Mouse (Mus musculus): ENCODE data around the gene Nt5c. TPM values are rescaled to one million over a fixed set of nuclear protein-coding genes. Genes with fewer than 3 reads are reported as not detected.
"Not testable (repeated sequence)": the region's sequence is repeated elsewhere in the genome, so short reads cannot be mapped to it uniquely, and the experiment has no call there.

Nt5c gene
- polyA plus RNA-seq, 1 experiment from 2014 or later, result 91.0 TPM

DNA sequence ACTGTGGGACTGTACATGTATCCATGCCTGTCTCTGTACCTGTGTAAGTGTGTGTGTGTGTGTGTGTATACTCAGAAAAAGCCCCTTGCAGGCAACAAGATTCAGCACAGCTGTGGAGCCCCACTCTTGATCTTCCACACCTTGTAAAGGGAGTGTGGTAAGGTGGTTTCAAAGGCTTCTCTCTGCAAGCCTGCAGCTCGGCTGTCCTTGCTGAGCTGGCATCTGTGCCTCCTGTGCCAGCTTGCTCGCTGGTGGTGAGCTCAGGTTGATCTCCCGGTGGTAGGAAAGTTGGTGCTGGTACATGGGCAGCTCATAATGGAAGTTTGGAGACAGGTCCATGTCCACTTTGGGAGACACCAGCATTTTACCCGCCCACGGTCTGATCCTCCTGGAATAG, 29.8 kb downstream of the Nt5c start:
- Histone ChIP-seq H3K4me1 (replicated peaks; ENCODE audit: control insufficient read depth, insufficient read depth, low read length) (no peaks in the 10 kb centered on the region), H3K9ac (replicated peaks; ENCODE audit: low read depth, low read length) (no peak overlapping the region), H3K4me3 (replicated peaks; ENCODE audit: low read length) (no peak overlapping the region), H3K27ac (ENCODE audit: low read length) (no peak overlapping the region), H3K9me3 (ENCODE audit: control insufficient read depth, low read length) (no peaks in the 10 kb centered on the region), H3K36me3 (ENCODE audit: control insufficient read depth, insufficient read depth) (no peaks in the 10 kb centered on the region), H3K4me2 (ENCODE audit: low read length) (no peak overlapping the region), H3K27me3 (replicated peaks; ENCODE audit: control insufficient read depth, insufficient read depth, low read length) (no peaks in the 10 kb centered on the region)
- WGBS, result 67% methylated on average over 5 of the region's 5 CpGs
- ATAC-seq, result no peak

DNA sequence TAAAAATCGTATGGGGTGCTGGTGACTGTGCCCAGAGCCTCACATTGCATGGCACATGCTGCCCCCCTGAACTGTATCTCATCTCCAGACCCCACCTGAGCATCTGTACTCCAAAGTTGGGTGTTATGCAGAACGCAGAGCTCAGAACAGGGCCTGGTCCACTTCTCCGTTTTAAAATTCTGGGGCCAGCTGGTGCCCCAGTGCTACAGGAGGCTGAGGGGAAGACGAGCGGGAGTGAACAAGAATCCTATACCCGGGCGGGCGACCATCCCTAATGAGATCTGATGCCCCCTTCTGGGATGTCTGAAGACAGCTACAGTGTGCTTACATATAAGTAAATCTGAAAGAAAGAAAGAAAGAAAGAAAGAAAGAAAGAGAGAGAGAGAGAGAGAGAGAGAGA, 30.7 kb downstream of the Nt5c start:
- no peak for ATAC-seq
- Histone ChIP-seq H3K4me2 (ENCODE audit: low read length) (no peak overlapping the region), H3K27me3 (replicated peaks; ENCODE audit: control insufficient read depth, insufficient read depth, low read length) (no peaks in the 10 kb centered on the region), H3K9me3 (ENCODE audit: control insufficient read depth, low read length) (no peaks in the 10 kb centered on the region), H3K27ac (ENCODE audit: low read length) (no peak overlapping the region), H3K4me1 (replicated peaks; ENCODE audit: control insufficient read depth, insufficient read depth, low read length) (no peaks in the 10 kb centered on the region), H3K36me3 (ENCODE audit: control insufficient read depth, insufficient read depth) (no peaks in the 10 kb centered on the region), H3K4me3 (replicated peaks; ENCODE audit: low read length) (no peak overlapping the region), H3K9ac (replicated peaks; ENCODE audit: low read depth, low read length) (no peak overlapping the region)
- 19% methylated on average over 8 of the region's 8 CpGs for WGBS

DNA sequence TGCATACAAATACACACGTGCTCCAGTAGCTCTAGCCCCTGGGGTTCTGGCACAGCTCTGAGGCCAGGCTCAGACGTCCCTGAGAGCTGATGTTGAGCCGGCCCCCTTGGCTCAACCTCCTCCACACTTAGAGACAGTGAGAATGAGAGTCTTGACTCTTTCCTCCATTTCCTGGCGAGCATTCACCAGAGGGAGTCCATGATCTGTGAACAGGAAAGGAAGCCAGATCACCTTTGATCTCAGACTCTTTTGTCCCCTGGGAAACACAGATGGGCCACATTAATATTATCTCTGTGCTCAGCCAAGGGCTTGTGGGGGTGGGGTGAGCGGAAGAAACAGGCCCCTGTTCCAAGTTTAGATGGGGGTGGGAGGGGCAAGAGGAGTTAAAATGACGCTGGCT, 34.3 kb downstream of the Nt5c start:
- H3K36me3 ChIP-seq (ENCODE audit: control insufficient read depth, insufficient read depth), result no peaks in the 10 kb centered on the region
- H3K4me3 ChIP-seq (replicated peaks; ENCODE audit: low read length), result no peak overlapping the region
- no peak overlapping the region for H3K4me2 ChIP-seq (ENCODE audit: low read length)
- no peaks in the 10 kb centered on the region for H3K27me3 ChIP-seq (replicated peaks; ENCODE audit: control insufficient read depth, insufficient read depth, low read length)
- no peak overlapping the region for H3K27ac ChIP-seq (ENCODE audit: low read length)
- H3K9ac ChIP-seq (replicated peaks; ENCODE audit: low read depth, low read length), result no peak overlapping the region
- H3K9me3 ChIP-seq (ENCODE audit: control insufficient read depth, low read length), result 0 out of 2 replicates have a peak, but pooled peaks cover 2% of the 10 kb centered on the region
- H3K4me1 ChIP-seq (replicated peaks; ENCODE audit: control insufficient read depth, insufficient read depth, low read length), result no peaks in the 10 kb centered on the region
- no peak for ATAC-seq
- WGBS, result 47% methylated on average over 6 of the region's 6 CpGs

DNA sequence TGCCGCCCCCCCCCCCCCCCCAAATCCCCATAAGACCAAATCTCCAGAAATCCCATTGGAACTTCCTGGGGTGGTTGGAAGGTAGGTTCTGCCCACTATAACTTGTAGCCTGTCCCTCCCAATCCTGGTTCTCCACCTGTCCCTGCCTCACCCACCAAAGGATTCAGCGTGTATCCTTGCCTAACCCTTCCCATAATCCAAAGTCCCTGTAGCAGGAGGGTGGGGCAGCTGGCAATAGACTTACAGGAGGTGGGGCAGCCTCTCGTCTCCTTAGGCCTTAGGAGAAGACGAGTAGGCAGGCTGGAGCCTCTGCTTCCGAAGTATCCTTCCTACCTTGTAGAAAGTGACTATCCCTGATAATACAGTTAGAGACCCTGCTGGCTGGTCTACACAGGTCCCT, 35.5 kb downstream of the Nt5c start:
- Histone ChIP-seq H3K27ac (ENCODE audit: low read length) (no peak overlapping the region), H3K4me3 (replicated peaks; ENCODE audit: low read length) (no peak overlapping the region), H3K9me3 (ENCODE audit: control insufficient read depth, low read length) (0 out of 2 replicates have a peak, but pooled peaks cover 2% of the 10 kb centered on the region), H3K4me2 (ENCODE audit: low read length) (no peak overlapping the region), H3K4me1 (replicated peaks; ENCODE audit: control insufficient read depth, insufficient read depth, low read length) (no peaks in the 10 kb centered on the region), H3K27me3 (replicated peaks; ENCODE audit: control insufficient read depth, insufficient read depth, low read length) (no peaks in the 10 kb centered on the region), H3K9ac (replicated peaks; ENCODE audit: low read depth, low read length) (no peak overlapping the region), H3K36me3 (ENCODE audit: control insufficient read depth, insufficient read depth) (no peaks in the 10 kb centered on the region)
- no peak for ATAC-seq
- 93% methylated on average over 5 of the region's 5 CpGs for WGBS

DNA sequence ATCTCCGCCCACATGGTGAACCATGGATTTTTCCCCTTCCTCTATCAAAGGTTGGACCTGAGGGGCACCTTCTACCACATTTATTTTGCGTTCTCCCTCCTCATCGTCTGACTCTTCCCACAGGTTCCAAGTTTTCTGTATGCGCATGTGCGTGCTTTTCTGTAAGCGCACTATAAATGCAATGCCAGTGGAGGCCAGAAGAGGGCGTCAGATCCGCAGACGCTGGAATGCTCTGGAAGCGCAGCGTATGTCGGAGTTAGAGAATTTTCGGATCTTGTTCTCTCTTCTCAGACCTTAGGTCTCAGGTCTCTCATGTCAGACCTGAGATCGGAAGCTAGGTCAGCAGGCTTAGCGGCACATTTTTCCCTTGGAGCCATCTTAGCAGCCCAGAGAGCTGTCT, 36.0 kb downstream of the Nt5c start:
- WGBS, result 85% methylated on average over 15 of the region's 15 CpGs
- Histone ChIP-seq H3K27me3 (replicated peaks; ENCODE audit: control insufficient read depth, insufficient read depth, low read length) (no peaks in the 10 kb centered on the region), H3K36me3 (ENCODE audit: control insufficient read depth, insufficient read depth) (no peaks in the 10 kb centered on the region), H3K9ac (replicated peaks; ENCODE audit: low read depth, low read length) (no peak overlapping the region), H3K4me2 (ENCODE audit: low read length) (no peak overlapping the region), H3K27ac (ENCODE audit: low read length) (no peak overlapping the region), H3K4me1 (replicated peaks; ENCODE audit: control insufficient read depth, insufficient read depth, low read length) (no peaks in the 10 kb centered on the region), H3K9me3 (ENCODE audit: control insufficient read depth, low read length) (0 out of 2 replicates have a peak, but pooled peaks cover 2% of the 10 kb centered on the region), H3K4me3 (replicated peaks; ENCODE audit: low read length) (no peak overlapping the region)
- no peak for ATAC-seq

DNA sequence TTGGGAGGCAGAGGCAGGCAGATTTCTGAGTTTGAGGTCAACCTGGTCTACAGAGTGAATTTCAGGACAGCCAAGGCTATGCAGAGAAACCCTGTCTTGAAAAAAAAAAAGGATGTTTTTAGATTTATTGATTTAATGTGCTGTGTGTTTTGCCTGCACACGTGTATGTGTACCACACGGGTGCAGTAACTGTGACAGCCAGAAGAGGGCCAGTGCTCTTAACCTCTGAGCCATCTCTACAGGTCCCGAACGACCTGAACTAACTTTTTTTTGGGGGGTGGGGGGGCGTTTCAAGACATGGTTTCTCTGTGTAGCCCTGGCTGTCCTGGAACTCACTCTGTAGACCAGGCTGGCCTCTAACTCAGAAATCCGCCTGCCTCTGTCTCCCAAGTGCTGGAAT, 36.8 kb downstream of the Nt5c start:
- H3K27me3 ChIP-seq (replicated peaks; ENCODE audit: control insufficient read depth, insufficient read depth, low read length); H3K9me3 ChIP-seq (ENCODE audit: control insufficient read depth, low read length); H3K4me2 ChIP-seq (ENCODE audit: low read length); H3K9ac ChIP-seq (replicated peaks; ENCODE audit: low read depth, low read length); H3K4me3 ChIP-seq (replicated peaks; ENCODE audit: low read length); ATAC-seq; H3K4me1 ChIP-seq (replicated peaks; ENCODE audit: control insufficient read depth, insufficient read depth, low read length); H3K27ac ChIP-seq (ENCODE audit: low read length); H3K36me3 ChIP-seq (ENCODE audit: control insufficient read depth, insufficient read depth): not testable (repeated sequence)
- 88% methylated on average over 6 of the region's 6 CpGs for WGBS

DNA sequence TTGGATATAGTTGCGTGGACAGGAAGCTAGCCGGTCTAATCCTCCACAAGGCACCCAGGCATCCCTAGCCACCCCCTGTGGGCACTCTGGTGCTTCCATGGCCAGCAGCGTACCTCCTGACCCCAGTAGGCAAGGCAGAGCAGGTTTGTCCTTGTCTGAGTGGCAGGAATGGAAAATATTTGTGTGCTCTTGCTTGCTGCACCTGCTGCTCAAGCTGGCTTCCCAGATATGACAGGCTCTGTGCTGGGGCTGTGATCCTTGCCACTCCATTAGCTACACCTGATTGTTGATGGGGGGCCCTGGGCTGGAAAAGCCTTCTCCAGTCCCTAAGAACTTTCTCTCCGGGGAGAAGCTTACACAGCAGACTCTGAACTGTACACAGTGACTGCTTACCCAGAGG, 38.4 kb downstream of the Nt5c start:
- Histone ChIP-seq H3K9ac (replicated peaks; ENCODE audit: low read depth, low read length) (no peak overlapping the region), H3K9me3 (ENCODE audit: control insufficient read depth, low read length) (0 out of 2 replicates have a peak, but pooled peaks cover 2% of the 10 kb centered on the region), H3K4me2 (ENCODE audit: low read length) (no peak overlapping the region), H3K4me1 (replicated peaks; ENCODE audit: control insufficient read depth, insufficient read depth, low read length) (no peaks in the 10 kb centered on the region), H3K27me3 (replicated peaks; ENCODE audit: control insufficient read depth, insufficient read depth, low read length) (no peaks in the 10 kb centered on the region), H3K27ac (ENCODE audit: low read length) (no peak overlapping the region), H3K36me3 (ENCODE audit: control insufficient read depth, insufficient read depth) (no peaks in the 10 kb centered on the region), H3K4me3 (replicated peaks; ENCODE audit: low read length) (no peak overlapping the region)
- ATAC-seq, result no peak
- WGBS, result 71% methylated on average over 4 of the region's 4 CpGs

DNA sequence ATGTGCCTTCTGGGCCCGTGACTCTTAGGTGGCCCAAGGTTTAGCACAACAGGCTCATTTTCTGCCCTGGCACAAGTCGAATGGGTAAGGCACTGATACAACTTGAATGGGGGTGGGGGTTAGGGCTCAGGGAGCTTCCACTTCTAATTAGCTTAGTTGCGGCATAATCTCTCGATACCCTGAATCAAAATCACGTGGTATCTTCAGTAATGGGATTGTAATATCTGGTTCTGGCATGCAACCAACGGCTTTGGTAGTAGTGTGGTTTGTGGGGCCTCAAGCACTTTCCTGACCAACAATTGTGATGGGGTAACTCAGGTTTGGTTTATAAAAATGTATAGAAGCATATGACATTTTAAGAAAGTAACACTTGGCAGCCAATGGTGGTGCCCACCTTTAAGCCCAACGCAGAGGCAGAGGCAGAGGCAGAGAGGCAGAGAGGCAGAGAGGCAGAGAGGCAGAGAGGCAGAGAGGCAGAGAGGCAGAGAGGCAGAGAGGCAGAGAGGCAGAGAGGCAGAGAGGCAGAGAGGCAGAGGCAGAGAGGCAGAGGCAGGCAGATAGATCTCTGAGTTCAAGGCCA, 39.3 kb downstream of the Nt5c start:
- Histone ChIP-seq H3K9me3 (ENCODE audit: control insufficient read depth, low read length) (0 out of 2 replicates have a peak, but pooled peaks cover 2% of the 10 kb centered on the region), H3K27ac (ENCODE audit: low read length) (no peak overlapping the region), H3K27me3 (replicated peaks; ENCODE audit: control insufficient read depth, insufficient read depth, low read length) (no peaks in the 10 kb centered on the region), H3K4me1 (replicated peaks; ENCODE audit: control insufficient read depth, insufficient read depth, low read length) (no peaks in the 10 kb centered on the region), H3K36me3 (ENCODE audit: control insufficient read depth, insufficient read depth) (no peaks in the 10 kb centered on the region), H3K4me3 (replicated peaks; ENCODE audit: low read length) (no peak overlapping the region), H3K4me2 (ENCODE audit: low read length) (no peak overlapping the region), H3K9ac (replicated peaks; ENCODE audit: low read depth, low read length) (no peak overlapping the region)
- no peak for ATAC-seq
- 64% methylated on average over 7 of the region's 7 CpGs for WGBS

DNA sequence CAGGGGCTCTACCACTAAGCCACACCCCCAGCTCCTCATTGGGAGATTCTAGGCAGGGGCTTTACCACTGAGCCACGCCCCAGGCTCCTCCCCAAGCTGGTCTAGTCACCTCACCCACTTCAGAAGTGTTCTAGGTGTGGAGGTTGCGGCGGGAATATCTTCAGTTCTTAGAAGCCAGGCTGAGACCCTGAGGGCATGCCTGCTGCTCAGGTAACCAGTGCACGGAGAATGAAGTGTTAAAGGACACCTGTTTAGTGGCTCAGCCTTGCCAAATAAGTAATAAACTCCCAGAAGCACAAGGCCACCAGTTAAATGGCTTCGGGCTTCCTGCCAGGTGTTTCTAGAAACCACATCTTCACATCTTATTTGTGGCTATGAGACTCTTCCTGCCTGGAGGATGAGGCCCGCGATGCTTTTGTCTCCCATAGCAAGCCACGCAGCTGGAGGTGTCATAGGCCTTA, 39.9 kb downstream of the Nt5c start:
- Histone ChIP-seq H3K4me1 (replicated peaks; ENCODE audit: control insufficient read depth, insufficient read depth, low read length) (no peaks in the 10 kb centered on the region), H3K9me3 (ENCODE audit: control insufficient read depth, low read length) (0 out of 2 replicates have a peak, but pooled peaks cover 2% of the 10 kb centered on the region), H3K9ac (replicated peaks; ENCODE audit: low read depth, low read length) (no peak overlapping the region), H3K4me2 (ENCODE audit: low read length) (no peak overlapping the region), H3K4me3 (replicated peaks; ENCODE audit: low read length) (no peak overlapping the region), H3K27ac (ENCODE audit: low read length) (no peak overlapping the region), H3K36me3 (ENCODE audit: control insufficient read depth, insufficient read depth) (no peaks in the 10 kb centered on the region), H3K27me3 (replicated peaks; ENCODE audit: control insufficient read depth, insufficient read depth, low read length) (no peaks in the 10 kb centered on the region)
- 83% methylated on average over 8 of the region's 8 CpGs for WGBS
- no peak for ATAC-seq

DNA sequence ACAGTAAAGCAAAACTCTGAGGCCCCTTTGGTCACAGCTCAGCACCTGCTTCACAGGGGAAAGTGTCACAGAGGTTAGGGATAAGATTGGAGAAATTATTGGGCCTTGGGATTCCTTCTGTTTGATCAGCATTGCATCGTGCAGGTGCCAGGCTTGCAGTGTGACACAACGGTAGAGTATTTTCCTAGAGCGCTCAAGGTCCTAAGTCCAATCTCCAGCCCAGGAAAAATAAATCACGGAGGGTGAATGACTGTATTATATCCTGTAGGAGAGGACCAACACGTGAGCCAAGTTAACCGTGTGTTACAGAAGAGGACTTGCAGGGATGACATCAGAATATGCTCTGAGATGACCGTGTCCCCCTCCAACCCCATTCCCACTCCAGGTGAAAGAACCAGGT, 41.5 kb downstream of the Nt5c start:
- no peak for ATAC-seq
- no peak overlapping the region for H3K4me2 ChIP-seq (ENCODE audit: low read length)
- no peak overlapping the region for H3K4me3 ChIP-seq (replicated peaks; ENCODE audit: low read length)
- WGBS, result 93% methylated on average over 7 of the region's 7 CpGs
- no peaks in the 10 kb centered on the region for H3K9me3 ChIP-seq (ENCODE audit: control insufficient read depth, low read length)
- no peak overlapping the region for H3K27ac ChIP-seq (ENCODE audit: low read length)
- H3K4me1 ChIP-seq (replicated peaks; ENCODE audit: control insufficient read depth, insufficient read depth, low read length), result no peaks in the 10 kb centered on the region
- H3K27me3 ChIP-seq (replicated peaks; ENCODE audit: control insufficient read depth, insufficient read depth, low read length), result no peaks in the 10 kb centered on the region
- no peaks in the 10 kb centered on the region for H3K36me3 ChIP-seq (ENCODE audit: control insufficient read depth, insufficient read depth)
- H3K9ac ChIP-seq (replicated peaks; ENCODE audit: low read depth, low read length), result no peak overlapping the region

Data from forebrain, embryonic 16.5 days (tissue).